Mouse (Mus musculus) adrenal gland, postnatal 10 days (tissue): ENCODE results near the gene Map3k11. TPM values are rescaled to one million over a fixed set of nuclear protein-coding genes. Genes with fewer than 3 reads are reported as not detected.
A peak's percentile ranks its signal among the peaks of the same experiment; 100 is the strongest.
"Not testable (repeated sequence)": the region's sequence is repeated elsewhere in the genome, so short reads cannot be mapped to it uniquely, and the experiment has no call there.

ENCODE experiments used
- DNase-seq: peaks from one replicate; pipeline ENCODE4 v3.0.0; 2021; ENCODE audit warnings: mixed read lengths
- total RNA-seq, 2 experiments: library from RNA; stranded (reverse); gene quantifications; 2 replicates each; pipeline ENCODE4 v1.2.3; 2021

The Map3k11 gene
- total RNA-seq, 2 experiments from 2014 or later: 49.2 to 50.6 TPM

DNA sequence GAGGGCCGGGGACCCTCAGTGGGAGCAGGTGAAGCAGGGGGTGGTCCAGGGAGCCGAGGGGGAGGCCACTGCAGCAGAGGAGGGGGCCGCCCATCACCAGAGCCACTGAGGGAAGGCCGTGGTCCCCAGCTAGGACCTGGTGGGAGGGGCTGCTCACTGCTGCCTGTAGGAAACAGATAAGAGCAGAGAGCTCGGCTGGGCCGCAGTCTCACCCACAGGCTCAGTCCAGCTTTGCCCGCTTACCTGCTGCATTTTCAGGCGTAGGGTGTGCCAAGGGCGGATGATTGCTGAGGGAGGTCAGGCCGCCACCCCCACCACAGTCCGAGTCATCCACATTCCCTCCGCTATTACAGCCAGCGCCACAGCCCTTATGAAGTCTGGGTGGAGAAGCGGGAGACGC lies 23.1 kb upstream of the Map3k11 start:
- DNase-seq: no peak

- DNase-seq: no peak
Measured at GRCm38 (mm10) chr19:5666386-5666785, 22.2 kb upstream of the Map3k11 start.

- peak; percentile 53 for DNase-seq
Measured at GRCm38 (mm10) chr19:5668372-5668771, 20.2 kb upstream of the Map3k11 start.

GRCm38 (mm10) chr19:5680432-5680831 lies 8.1 kb upstream of the Map3k11 start:
- peak; percentile 63 for DNase-seq

GRCm38 (mm10) chr19:5684236-5684635 lies 4.3 kb upstream of the Map3k11 start:
- DNase-seq: no peak

DNA sequence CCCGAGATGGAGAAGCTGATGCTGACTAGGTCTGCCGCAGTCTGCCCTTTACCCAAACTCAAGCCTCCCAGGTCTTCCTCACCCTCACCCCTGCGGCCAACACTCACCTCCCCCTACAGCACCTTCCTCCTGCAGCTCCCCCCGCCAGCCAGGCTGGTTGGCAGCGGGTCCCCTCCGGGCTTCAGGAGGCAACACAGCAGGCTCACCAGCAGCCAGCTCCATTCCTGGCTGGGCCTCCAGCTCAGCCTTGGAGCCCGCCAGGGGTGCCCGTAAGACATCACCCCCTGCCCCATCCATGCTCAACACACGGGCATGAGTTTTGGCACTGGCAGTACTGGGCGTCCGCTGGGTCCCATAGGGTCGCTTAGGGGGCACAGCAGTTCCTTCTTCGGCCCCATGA lies 3.6 kb upstream of the Map3k11 start:
- no peak for DNase-seq

- no peak for DNase-seq
Measured at GRCm38 (mm10) chr19:5685431-5685830, 3.1 kb upstream of the Map3k11 start.

GRCm38 (mm10) chr19:5685861-5686260 lies 2.7 kb upstream of the Map3k11 start:
- DNase-seq: no peak

DNA sequence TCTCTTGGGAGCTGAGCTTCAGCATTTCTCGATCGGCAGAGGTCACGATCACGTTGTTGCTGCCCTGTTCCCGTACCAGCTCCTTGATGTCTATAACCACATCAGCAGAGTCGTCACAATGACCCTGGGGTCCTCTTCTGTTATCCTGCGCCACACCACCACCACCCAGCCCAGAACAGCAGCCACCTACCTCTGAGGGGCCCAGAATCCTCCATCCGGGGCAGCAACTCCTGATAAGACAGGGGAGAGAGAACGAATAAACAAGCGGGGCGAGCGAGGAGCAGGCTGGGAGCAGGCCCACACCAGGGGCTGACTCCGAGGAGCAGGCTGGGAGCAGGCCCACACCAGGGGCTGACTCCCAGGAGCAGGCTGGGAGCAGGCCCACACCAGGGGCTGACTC lies 2.1 kb upstream of the Map3k11 start:
- DNase-seq: no peak

- not testable (repeated sequence) for DNase-seq
Measured at GRCm38 (mm10) chr19:5686954-5687353, 1.6 kb upstream of the Map3k11 start.

DNA sequence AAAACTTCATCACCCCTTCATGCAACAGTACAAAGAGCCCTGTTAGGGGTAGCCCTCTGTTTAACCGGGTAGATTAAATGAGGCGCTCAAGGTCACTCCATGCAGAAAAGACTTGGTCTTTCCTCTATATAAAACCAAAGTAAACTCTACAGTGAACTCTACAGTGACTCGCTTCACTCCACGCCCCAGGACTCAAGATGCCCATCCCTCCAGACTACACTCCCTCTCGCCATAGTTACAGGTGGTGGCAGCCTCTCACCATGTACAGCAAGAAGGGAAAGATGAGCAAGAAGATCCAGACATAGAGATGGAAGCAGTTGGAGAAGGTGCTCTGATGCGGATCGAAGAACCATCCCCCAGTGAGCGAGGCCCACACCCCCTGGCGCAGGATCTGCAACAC lies 804 bp upstream of the Map3k11 start:
- no peak for DNase-seq

DNA sequence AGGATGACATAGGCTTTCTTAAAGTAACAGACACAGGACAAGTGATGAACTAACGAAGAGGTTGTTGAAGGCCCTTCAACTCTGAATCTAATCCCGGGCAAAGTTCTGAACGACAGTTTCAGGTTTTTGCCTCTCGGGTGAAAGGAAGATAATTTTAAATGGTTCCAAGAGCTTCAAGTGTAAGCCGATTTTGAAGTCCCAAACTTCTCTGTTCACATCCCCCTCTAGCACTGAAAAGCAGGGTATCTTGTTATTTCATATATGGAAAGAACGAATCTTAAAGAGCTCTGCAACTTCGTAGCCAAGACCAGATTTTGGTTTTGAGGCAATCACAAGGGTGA lies 516 bp downstream of the Map3k11 start:
- no peak for DNase-seq

DNA sequence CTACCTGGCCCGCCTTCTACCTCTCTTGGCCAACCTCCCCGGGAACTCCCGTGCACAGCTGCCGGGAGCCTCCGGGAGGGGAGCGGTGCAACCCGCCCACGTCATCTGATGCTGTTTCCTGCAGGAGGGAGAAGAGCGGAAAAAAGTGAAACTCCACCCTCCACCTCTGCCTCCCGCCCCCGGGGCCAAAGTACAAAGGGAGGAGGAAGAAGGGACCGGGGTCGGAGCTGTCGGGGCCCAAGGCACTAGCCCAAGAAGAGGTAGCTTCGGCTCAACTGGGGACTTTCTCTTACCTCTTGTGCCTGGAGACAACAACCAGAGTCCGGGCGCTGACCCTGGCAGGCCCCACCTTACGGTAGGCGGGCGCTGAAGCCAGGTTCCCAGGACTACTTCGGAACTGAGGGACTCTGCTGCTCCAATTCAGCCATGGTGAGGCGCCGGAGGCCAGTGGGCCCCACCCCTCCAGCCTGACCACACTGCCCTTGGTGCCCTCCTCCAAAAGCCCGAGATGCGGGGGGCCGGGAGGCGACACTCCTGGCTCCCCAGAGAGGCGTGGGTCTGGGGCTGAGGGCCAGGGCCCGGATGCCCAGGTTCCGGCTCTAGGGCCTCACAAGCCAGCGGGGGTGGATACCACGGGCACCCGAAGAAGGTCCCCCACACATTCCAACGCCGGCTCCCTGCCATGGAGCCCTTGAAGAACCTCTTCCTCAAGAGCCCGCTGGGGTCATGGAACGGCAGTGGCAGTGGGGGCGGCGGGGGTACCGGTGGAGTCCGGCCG lies 1.2 kb downstream of the Map3k11 start:
- peak; percentile 94 for DNase-seq

GRCm38 (mm10) chr19:5690343-5690735 lies 1.8 kb downstream of the Map3k11 start:
- no peak for DNase-seq

DNA sequence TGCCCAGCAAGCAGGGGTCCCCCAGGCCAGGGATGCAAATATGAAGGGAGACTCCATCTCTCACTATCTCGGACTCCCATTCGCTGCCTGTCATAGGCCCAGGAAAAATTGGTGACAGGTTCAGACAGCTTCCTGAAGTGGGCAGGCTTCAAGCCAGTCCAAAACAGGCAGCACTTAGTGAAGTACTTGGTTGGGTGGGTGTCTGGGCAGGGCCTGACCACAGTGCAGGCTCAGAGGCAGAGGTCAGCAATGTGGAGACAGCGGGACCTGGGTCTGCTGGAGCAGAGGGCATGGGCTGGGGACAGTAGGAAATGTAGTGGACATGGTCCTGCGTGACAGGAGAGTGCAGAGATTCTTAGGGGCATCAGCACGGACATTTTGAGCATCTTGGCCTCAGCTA lies 3.1 kb downstream of the Map3k11 start:
- no peak for DNase-seq

GRCm38 (mm10) chr19:5692086-5692912 lies 3.8 kb downstream of the Map3k11 start:
- DNase-seq: peak; percentile 64

- no peak for DNase-seq
Measured at GRCm38 (mm10) chr19:5692913-5693396, 4.4 kb downstream of the Map3k11 start.

DNA sequence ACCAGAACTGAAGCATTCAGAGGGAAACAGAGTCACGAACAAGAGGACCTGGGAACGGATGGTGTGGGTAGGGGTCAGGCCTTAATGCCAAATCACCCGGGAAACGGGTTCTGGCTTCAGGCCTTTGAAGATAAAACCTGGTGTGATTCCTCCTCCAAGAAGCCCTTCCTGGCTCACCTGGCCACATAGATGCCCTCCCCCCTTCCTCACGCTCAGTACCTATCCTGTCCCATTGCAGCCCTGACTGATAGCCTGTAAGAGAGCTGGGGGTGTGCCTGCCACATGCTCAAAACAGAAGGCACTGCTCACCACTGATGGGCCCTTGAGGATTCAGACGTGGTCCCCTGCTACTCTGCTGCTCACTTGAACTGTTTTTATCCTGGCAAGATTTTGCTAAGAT lies 5.3 kb downstream of the Map3k11 start:
- DNase-seq: no peak

- no peak for DNase-seq
Measured at GRCm38 (mm10) chr19:5695849-5696462, 7.4 kb downstream of the Map3k11 start.

DNA sequence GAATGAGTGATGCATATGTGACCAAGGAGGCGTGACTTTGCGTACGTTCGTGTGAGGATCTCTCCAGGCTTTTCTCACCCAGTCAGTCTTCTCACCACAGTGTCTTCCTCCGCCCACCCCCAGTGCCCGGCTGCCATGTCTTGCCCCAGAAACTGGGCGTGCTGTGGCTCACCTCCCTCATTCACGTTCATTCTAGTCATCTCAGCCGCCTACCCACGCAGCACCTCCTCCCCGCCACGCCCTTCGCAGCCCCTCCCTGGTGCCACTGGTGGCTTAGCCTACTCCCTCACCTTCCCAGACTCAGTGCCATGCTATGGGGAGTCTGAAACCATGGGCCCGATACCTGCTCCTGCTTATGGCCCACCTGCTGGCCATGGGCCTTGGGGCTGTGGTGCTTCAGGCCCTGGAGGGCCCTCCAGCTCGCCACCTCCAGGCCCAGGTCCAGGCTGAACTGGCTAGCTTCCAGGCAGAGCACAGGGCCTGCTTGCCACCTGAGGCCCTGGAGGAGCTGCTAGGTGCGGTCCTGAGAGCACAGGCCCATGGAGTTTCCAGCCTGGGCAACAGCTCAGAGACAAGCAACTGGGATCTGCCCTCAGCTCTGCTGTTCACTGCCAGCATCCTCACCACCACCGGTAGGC lies 15.7 kb downstream of the Map3k11 start, which contains the start of gene Kcnk7:
Gene Kcnk7, plus strand, starts transcription at position 205 of the 638 bp plus-strand sequence.
- no peak for DNase-seq

- DNase-seq: peak; percentile 46
Measured at GRCm38 (mm10) chr19:5704801-5705571, 16.4 kb downstream of the Map3k11 start.

DNA sequence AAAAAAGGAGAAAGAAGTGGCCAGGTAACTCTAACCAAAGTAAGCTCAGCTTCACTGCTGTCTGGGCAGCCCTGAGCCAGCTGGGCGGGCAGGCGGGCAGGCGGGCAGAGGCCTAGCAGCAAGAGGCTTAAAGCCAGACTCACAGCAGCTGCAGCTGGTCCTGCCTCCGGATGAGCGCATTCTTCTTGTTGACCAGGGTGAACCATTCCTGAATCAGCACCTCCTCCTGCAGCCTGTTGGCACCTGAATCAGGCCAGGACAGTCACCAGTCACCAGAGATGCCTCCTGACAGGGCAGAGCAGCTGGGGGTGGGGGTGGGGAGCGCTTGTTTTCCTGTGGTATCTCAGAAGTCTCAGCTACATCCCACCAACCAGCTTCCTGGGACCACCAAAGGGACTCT lies 21.5 kb downstream of the Map3k11 start:
- DNase-seq: no peak
